Mouse (Mus musculus): ENCODE results near the gene Rsad1. TPM values are rescaled to one million over a fixed set of nuclear protein-coding genes. Genes with fewer than 3 reads are reported as not detected.
A peak's percentile ranks its signal among the peaks of the same experiment; 100 is the strongest.

Gene Rsad1
- 11.8 and 12.5 TPM in 2 replicates for polyA plus RNA-seq (2012; rRNA removed)

- peak; percentile 91 to 97 for DNase-seq (ENCODE audit: extremely low spot score in 1 of 2, low spot score in 1 of 2)
Observed at GRCm38 (mm10) chr11:94548888-94549690, at the start of gene Rsad1. Rsad1 (minus strand) TSS chr11:94549255.

GRCm38 (mm10) chr11:94598437-94599120 lies 49.5 kb upstream of the Rsad1 start:
- DNase-seq (ENCODE audit: extremely low spot score in 1 of 2, low spot score in 1 of 2) = no peak

- DNase-seq (ENCODE audit: extremely low spot score in 1 of 2, low spot score in 1 of 2) = no peak
Observed at GRCm38 (mm10) chr11:94597319-94597718, 48.3 kb upstream of the Rsad1 start.

GRCm38 (mm10) chr11:94596311-94596852 lies 47.3 kb upstream of the Rsad1 start:
- no peak for DNase-seq (ENCODE audit: extremely low spot score in 1 of 2, low spot score in 1 of 2)

GRCm38 (mm10) chr11:94587511-94587910 lies 38.5 kb upstream of the Rsad1 start:
- no peak for DNase-seq (ENCODE audit: extremely low spot score in 1 of 2, low spot score in 1 of 2)

- no peak for DNase-seq (ENCODE audit: extremely low spot score in 1 of 2, low spot score in 1 of 2)
Observed at GRCm38 (mm10) chr11:94585091-94585490, 36.0 kb upstream of the Rsad1 start.

GRCm38 (mm10) chr11:94580111-94580740 lies 31.2 kb upstream of the Rsad1 start:
- no peak for DNase-seq (ENCODE audit: extremely low spot score in 1 of 2, low spot score in 1 of 2)

- peak in 1 of 2 experiments; percentile 16 for DNase-seq (ENCODE audit: extremely low spot score in 1 of 2, low spot score in 1 of 2)
Observed at GRCm38 (mm10) chr11:94576361-94576760, 27.3 kb upstream of the Rsad1 start.

GRCm38 (mm10) chr11:94575036-94575435 lies 26.0 kb upstream of the Rsad1 start:
- DNase-seq (ENCODE audit: extremely low spot score in 1 of 2, low spot score in 1 of 2) = no peak

- no peak for DNase-seq (ENCODE audit: extremely low spot score in 1 of 2, low spot score in 1 of 2)
Observed at GRCm38 (mm10) chr11:94574560-94574959, 25.5 kb upstream of the Rsad1 start.

- no peak for DNase-seq (ENCODE audit: extremely low spot score in 1 of 2, low spot score in 1 of 2)
Observed at GRCm38 (mm10) chr11:94571850-94572249, 22.8 kb upstream of the Rsad1 start.

- DNase-seq (ENCODE audit: extremely low spot score in 1 of 2, low spot score in 1 of 2) = no peak
Observed at GRCm38 (mm10) chr11:94570612-94571011, 21.6 kb upstream of the Rsad1 start.

GRCm38 (mm10) chr11:94567326-94567725 lies 18.3 kb upstream of the Rsad1 start:
- DNase-seq (ENCODE audit: extremely low spot score in 1 of 2, low spot score in 1 of 2) = no peak

- no peak for DNase-seq (ENCODE audit: extremely low spot score in 1 of 2, low spot score in 1 of 2)
Observed at GRCm38 (mm10) chr11:94566534-94566933, 17.5 kb upstream of the Rsad1 start.

- no peak for DNase-seq (ENCODE audit: extremely low spot score in 1 of 2, low spot score in 1 of 2)
Observed at GRCm38 (mm10) chr11:94565151-94565479, 16.1 kb upstream of the Rsad1 start.

GRCm38 (mm10) chr11:94564437-94565150 lies 15.5 kb upstream of the Rsad1 start, which contains the start of gene Chad:
Chad (plus strand) TSS chr11:94565047.
- DNase-seq (ENCODE audit: extremely low spot score in 1 of 2, low spot score in 1 of 2) = no peak

- no peak for DNase-seq (ENCODE audit: extremely low spot score in 1 of 2, low spot score in 1 of 2)
Observed at GRCm38 (mm10) chr11:94563821-94564220, 14.8 kb upstream of the Rsad1 start.

GRCm38 (mm10) chr11:94563383-94563782 lies 14.3 kb upstream of the Rsad1 start:
- no peak for DNase-seq (ENCODE audit: extremely low spot score in 1 of 2, low spot score in 1 of 2)

GRCm38 (mm10) chr11:94558226-94558625 lies 9.2 kb upstream of the Rsad1 start:
- DNase-seq (ENCODE audit: extremely low spot score in 1 of 2, low spot score in 1 of 2) = no peak

- no peak for DNase-seq (ENCODE audit: extremely low spot score in 1 of 2, low spot score in 1 of 2)
Observed at GRCm38 (mm10) chr11:94550442-94550744, 1.3 kb upstream of the Rsad1 start.

Data from frontal cortex, adult 2 months (tissue).